Mouse (Mus musculus) embryonic facial prominence, embryonic 11.5 days (tissue): ENCODE measurements around the gene Fars2. TPM values are rescaled to one million over a fixed set of nuclear protein-coding genes. Genes with fewer than 3 reads are reported as not detected.

Source experiments
- ATAC-seq: fragments of 200-750 bp; cut with Nextera tagmentation; replicated peaks from 2 replicates; pipeline ENCODE4 v1.8.0; 2017; ENCODE audit warnings: low read depth; ENCODE audit not compliant: insufficient number of reproducible peaks, low FRiP score, low TSS enrichment
- DNase-seq: peaks from one replicate; pipeline ENCODE4 v3.0.0-alpha.2; 2015; ENCODE audit warnings: low spot score
- H3K27ac ChIP-seq: fragments of 300-500 bp; sonication (generic); replicated peaks from 2 replicates; pipeline ENCODE4 v1.5.1; 2014; ENCODE audit warnings: mild to moderate bottlenecking, low read depth, low read length, control low read depth
- H3K27me3 ChIP-seq: fragments of 300-500 bp; sonication (generic); 2 replicates; pipeline ENCODE4 v1.6.1; 2014; ENCODE audit warnings: mild to moderate bottlenecking, low read length, moderate library complexity, mixed read lengths; ENCODE audit not compliant: control insufficient read depth, insufficient read depth
- H3K36me3 ChIP-seq: fragments of 300-500 bp; sonication (generic); replicated peaks from 2 replicates; pipeline ENCODE4 v1.6.1; 2014; ENCODE audit warnings: low read depth, mild to moderate bottlenecking, low read length, moderate library complexity, mixed read lengths; ENCODE audit not compliant: control insufficient read depth, insufficient read depth
- H3K4me1 ChIP-seq: fragments of 300-500 bp; sonication (generic); 2 replicates; pipeline ENCODE4 v1.6.1; 2014; ENCODE audit warnings: low read length, mixed read lengths; ENCODE audit not compliant: control insufficient read depth, insufficient read depth
- H3K4me2 ChIP-seq: fragments of 300-500 bp; sonication (generic); 2 replicates; pipeline ENCODE4 v1.6.1; 2014; ENCODE audit warnings: low read depth, mild to moderate bottlenecking, control low read depth, low read length, moderate library complexity
- H3K4me3 ChIP-seq: fragments of 300-500 bp; sonication (generic); 2 replicates; pipeline ENCODE4 v1.5.1; 2014; ENCODE audit warnings: low read depth, low read length, control low read depth
- H3K9ac ChIP-seq: fragments of 300-500 bp; sonication (generic); replicated peaks from 2 replicates; pipeline ENCODE4 v1.6.1; 2014; ENCODE audit warnings: mild to moderate bottlenecking, control low read depth, low read length
- H3K9me3 ChIP-seq: fragments of 300-500 bp; sonication (generic); replicated peaks from 2 replicates; pipeline ENCODE4 v1.6.1; 2016; ENCODE audit warnings: mild to moderate bottlenecking, low read length, inconsistent platforms, mixed read lengths; ENCODE audit not compliant: control insufficient read depth
- WGBS: fragments of 180-500 bp; shearing (Covaris S2); extraction: QIAGEN DNeasy Blood & Tissue Kit; methylation state at CpG from one replicate; pipeline ENCODE4 v1.1.7; 2014; 5-methylcytosine and 5-hydroxymethylcytosine counted together
- polyA plus RNA-seq: library from polyadenylated mRNA; unstranded; fragments of >200 nt; fragmentation: Nextera tagmentation; extraction: Ambion mirVana; gene quantifications from 2 replicates; pipeline ENCODE4 v1.2.1, GENCODE M21; 2014

The Fars2 gene
- polyA plus RNA-seq, 1 experiment from 2014 or later, result 28.1 TPM

GRCm38 (mm10) chr13:36467849-36468248, 350.6 kb downstream of the Fars2 start:
- Histone ChIP-seq H3K36me3 (no peaks in the 10 kb centered on the region), H3K27ac (no peak overlapping the region), H3K4me2 (no peak overlapping the region), H3K4me1 (no peaks in the 10 kb centered on the region), H3K9me3 (no peaks in the 10 kb centered on the region), H3K27me3 (no peaks in the 10 kb centered on the region), H3K9ac (no peak overlapping the region), H3K4me3 (no peak overlapping the region)
- DNase-seq, result no peak
- WGBS, result 71% methylated on average over 2 of the region's 2 CpGs
- ATAC-seq, result no peak

GRCm38 (mm10) chr13:36468963-36469362, 351.8 kb downstream of the Fars2 start:
- DNase-seq, result no peak
- no peaks in the 10 kb centered on the region for H3K9me3 ChIP-seq
- H3K27me3 ChIP-seq, result no peaks in the 10 kb centered on the region
- H3K4me1 ChIP-seq, result no peaks in the 10 kb centered on the region
- H3K36me3 ChIP-seq, result no peaks in the 10 kb centered on the region
- no peak overlapping the region for H3K4me3 ChIP-seq
- ATAC-seq, result no peak
- no peak overlapping the region for H3K27ac ChIP-seq
- H3K4me2 ChIP-seq, result no peak overlapping the region
- WGBS, result 84% methylated on average over 2 of the region's 2 CpGs
- no peak overlapping the region for H3K9ac ChIP-seq

GRCm38 (mm10) chr13:36469412-36470125, 352.4 kb downstream of the Fars2 start:
- Histone ChIP-seq H3K36me3 (no peaks in the 10 kb centered on the region), H3K27ac (no peak overlapping the region), H3K4me1 (no peaks in the 10 kb centered on the region), H3K9me3 (no peaks in the 10 kb centered on the region), H3K4me3 (no peak overlapping the region), H3K4me2 (no peak overlapping the region), H3K27me3 (no peaks in the 10 kb centered on the region), H3K9ac (no peak overlapping the region)
- DNase-seq (no peak), ATAC-seq (no peak)
- 73% methylated on average over 2 of the region's 2 CpGs for WGBS

- Histone ChIP-seq H3K9ac (no peak overlapping the region), H3K27me3 (no peaks in the 10 kb centered on the region), H3K27ac (no peak overlapping the region), H3K36me3 (no peaks in the 10 kb centered on the region), H3K9me3 (no peaks in the 10 kb centered on the region), H3K4me3 (no peak overlapping the region), H3K4me1 (no peaks in the 10 kb centered on the region), H3K4me2 (no peak overlapping the region)
- ATAC-seq (no peak), DNase-seq (no peak)
- 71% methylated on average over 5 of the region's 5 CpGs for WGBS
Measured at GRCm38 (mm10) chr13:36477648-36478047, 360.4 kb downstream of the Fars2 start.

- Histone ChIP-seq H3K4me1 (no peaks in the 10 kb centered on the region), H3K9me3 (no peaks in the 10 kb centered on the region), H3K4me2 (no peak overlapping the region), H3K27me3 (no peaks in the 10 kb centered on the region), H3K27ac (no peak overlapping the region), H3K9ac (no peak overlapping the region), H3K36me3 (no peaks in the 10 kb centered on the region), H3K4me3 (no peak overlapping the region)
- DNase-seq (no peak), ATAC-seq (no peak)
- 47% methylated on average over 3 of the region's 3 CpGs for WGBS
Measured at GRCm38 (mm10) chr13:36478243-36478642, 361.0 kb downstream of the Fars2 start.

- ATAC-seq, result no peak
- H3K27ac ChIP-seq, result no peak overlapping the region
- no peak for DNase-seq
- WGBS, result 89% methylated on average over 2 of the region's 2 CpGs
- no peaks in the 10 kb centered on the region for H3K4me1 ChIP-seq
- no peak overlapping the region for H3K4me3 ChIP-seq
- no peak overlapping the region for H3K9ac ChIP-seq
- no peaks in the 10 kb centered on the region for H3K9me3 ChIP-seq
- H3K36me3 ChIP-seq, result no peaks in the 10 kb centered on the region
- H3K4me2 ChIP-seq, result no peak overlapping the region
- H3K27me3 ChIP-seq, result no peaks in the 10 kb centered on the region
Measured at GRCm38 (mm10) chr13:36480101-36480500, 362.9 kb downstream of the Fars2 start.

- H3K4me1 ChIP-seq, result no peaks in the 10 kb centered on the region
- no peak overlapping the region for H3K27ac ChIP-seq
- no peak for DNase-seq
- H3K9me3 ChIP-seq, result no peaks in the 10 kb centered on the region
- H3K4me2 ChIP-seq, result no peak overlapping the region
- 89% methylated on average over 2 of the region's 2 CpGs for WGBS
- H3K4me3 ChIP-seq, result no peak overlapping the region
- H3K27me3 ChIP-seq, result no peaks in the 10 kb centered on the region
- no peak overlapping the region for H3K9ac ChIP-seq
- no peaks in the 10 kb centered on the region for H3K36me3 ChIP-seq
- ATAC-seq, result no peak
Measured at GRCm38 (mm10) chr13:36484391-36484790, 367.2 kb downstream of the Fars2 start.

GRCm38 (mm10) chr13:36486756-36487155, 369.5 kb downstream of the Fars2 start:
- H3K27me3 ChIP-seq, result no peaks in the 10 kb centered on the region
- no peaks in the 10 kb centered on the region for H3K36me3 ChIP-seq
- H3K27ac ChIP-seq, result no peak overlapping the region
- 82% methylated on average over 11 of the region's 11 CpGs for WGBS
- H3K4me2 ChIP-seq, result no peak overlapping the region
- no peak overlapping the region for H3K4me3 ChIP-seq
- H3K9ac ChIP-seq, result no peak overlapping the region
- no peaks in the 10 kb centered on the region for H3K9me3 ChIP-seq
- ATAC-seq, result no peak
- DNase-seq, result no peak
- H3K4me1 ChIP-seq, result no peaks in the 10 kb centered on the region
